Mouse (Mus musculus) cerebellum, postnatal 4 days (tissue): ENCODE results near the gene Prkab1.

Source experiments
- DNase-seq, 2 experiments: peaks; one replicate each; pipeline ENCODE4 v3.0.0; 2022; ENCODE audit warnings: low spot score in 2 of 2, mixed read lengths in 1 of 2

Prkab1 gene

GRCm38 (mm10) chr5:116024327-116024739 is at the start of gene Prkab1:
Gene Prkab1, minus strand, starts transcription at chr5:116024508.
- peak; percentile 74 to 90 for DNase-seq

DNA sequence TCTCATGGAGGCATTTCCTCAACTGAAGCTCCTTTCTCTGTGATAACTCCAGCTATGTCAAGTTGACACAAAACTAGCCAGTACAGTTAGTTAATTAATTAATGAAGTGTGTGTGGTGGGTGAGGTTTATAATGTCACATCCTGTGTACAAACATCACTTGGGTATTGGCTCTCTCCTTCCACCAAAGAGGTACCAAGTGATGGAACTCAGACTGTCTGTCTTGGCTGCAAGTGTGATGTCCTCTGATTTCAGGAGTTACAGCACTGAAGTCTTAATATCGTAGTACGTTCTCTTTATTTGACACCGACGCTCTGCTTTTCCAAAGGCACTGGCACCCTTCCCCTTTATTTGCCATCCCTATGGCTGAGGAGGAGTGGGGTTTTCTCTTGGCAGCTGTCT is 45.3 kb upstream of the Prkab1 start:
- no peak for DNase-seq

- no peak for DNase-seq
Measured at GRCm38 (mm10) chr5:116052826-116053225, 28.5 kb upstream of the Prkab1 start.

- no peak for DNase-seq
Measured at GRCm38 (mm10) chr5:116052171-116052570, 27.9 kb upstream of the Prkab1 start.

DNA sequence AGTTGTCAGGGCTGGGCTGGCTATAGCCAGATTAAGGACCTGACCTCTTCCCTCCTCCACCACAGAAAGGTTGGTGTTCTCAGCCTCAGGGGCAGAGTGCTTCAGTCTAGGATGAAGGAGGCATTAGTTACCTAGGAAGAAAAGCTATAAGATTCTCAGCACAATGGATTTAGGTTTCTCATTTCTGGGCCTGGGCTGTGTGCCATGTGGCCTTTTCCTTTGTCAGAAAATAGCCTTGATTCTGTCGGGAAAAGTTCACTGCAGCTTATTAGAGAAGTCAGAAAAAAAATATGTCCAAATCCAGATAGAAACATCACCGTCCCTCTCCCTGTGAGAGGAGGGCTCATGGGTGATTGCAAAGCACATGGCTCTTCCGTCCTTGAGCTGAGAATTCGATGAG is 25.5 kb upstream of the Prkab1 start:
- no peak for DNase-seq

GRCm38 (mm10) chr5:116048321-116048720 is 24.0 kb upstream of the Prkab1 start:
- DNase-seq: no peak

GRCm38 (mm10) chr5:116046246-116046645 is 21.9 kb upstream of the Prkab1 start:
- no peak for DNase-seq

GRCm38 (mm10) chr5:116045581-116045980 is 21.3 kb upstream of the Prkab1 start:
- no peak for DNase-seq

GRCm38 (mm10) chr5:116042241-116042640 is 17.9 kb upstream of the Prkab1 start:
- DNase-seq: no peak

DNA sequence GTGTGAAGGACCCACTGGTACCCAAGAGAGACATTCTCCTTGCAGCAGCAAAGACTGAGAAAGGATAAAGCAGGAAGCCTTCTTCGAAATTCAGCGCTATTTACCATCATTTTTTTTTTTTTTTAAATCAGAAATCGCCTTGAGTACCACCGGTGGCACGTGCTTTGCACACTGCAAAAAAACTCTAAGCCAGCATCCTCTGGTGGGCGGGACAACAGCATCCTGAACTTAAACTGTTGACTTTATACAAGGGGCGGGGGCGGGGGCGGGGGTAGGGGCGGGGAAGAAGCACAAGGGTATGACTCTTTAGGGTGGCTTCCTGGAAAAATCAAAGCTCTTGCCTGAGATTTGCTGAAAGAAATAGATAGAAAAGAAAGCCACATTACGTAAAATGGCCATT is 15.4 kb upstream of the Prkab1 start:
- no peak for DNase-seq

DNA sequence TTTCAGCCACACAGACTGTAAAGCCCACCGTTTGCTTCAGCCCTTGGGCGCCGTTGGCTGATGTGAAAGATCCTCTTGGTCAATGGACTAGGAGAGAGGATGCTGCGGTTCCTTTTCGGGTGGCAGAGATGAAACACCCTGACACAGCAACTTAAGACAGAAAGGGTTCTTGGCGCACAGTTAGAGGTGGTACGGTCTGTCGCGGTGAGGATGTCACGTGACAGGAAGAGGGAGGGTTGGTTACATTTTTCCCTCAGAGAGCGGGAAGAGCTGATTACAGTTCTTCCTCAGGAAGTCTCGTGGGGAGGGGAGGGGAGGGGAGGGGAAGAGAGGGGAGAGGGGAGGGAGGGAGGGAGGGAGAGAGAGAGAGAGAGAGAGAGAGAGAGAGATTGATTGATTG is 13.4 kb upstream of the Prkab1 start:
- no peak for DNase-seq

DNA sequence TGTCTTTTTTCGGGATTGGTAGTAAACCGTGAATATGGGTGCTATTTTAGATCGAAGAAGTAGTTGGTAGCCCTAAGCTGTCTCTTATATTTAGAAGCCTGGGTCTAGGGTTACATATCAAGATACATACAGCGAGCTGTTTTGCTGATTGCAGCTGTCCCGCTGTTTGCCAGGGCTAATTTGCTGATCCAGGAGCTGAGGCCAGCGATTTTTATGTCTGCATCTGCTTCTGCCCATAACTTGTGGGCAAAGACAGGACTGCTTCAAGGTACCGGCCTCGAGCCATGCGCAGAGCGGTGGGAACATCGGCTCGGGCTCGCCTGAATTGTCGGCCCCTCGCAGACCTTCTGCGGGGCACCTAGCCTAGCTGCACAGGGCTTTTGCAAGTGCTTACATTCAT is 12.2 kb upstream of the Prkab1 start:
- DNase-seq: no peak

DNA sequence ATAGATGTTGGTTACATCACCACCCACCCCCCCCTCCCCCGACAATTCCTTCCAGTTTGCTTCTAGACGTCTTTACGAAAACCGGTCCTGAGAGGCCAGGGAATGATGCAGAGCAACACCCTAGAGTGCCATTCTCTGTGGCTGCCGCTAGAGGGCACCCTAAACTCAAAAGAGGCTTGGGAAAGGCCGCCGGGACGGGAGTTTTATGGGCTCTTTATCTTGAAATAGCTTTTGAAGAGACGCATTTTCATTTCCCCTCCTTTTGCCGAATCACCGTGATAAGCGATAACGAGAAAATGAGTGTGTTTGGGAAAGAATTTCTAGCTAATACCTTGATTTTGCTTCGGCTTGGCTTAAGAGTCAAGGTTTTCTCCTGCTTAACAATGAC is 6.9 kb upstream of the Prkab1 start:
- peak; percentile 60 to 70 for DNase-seq

DNA sequence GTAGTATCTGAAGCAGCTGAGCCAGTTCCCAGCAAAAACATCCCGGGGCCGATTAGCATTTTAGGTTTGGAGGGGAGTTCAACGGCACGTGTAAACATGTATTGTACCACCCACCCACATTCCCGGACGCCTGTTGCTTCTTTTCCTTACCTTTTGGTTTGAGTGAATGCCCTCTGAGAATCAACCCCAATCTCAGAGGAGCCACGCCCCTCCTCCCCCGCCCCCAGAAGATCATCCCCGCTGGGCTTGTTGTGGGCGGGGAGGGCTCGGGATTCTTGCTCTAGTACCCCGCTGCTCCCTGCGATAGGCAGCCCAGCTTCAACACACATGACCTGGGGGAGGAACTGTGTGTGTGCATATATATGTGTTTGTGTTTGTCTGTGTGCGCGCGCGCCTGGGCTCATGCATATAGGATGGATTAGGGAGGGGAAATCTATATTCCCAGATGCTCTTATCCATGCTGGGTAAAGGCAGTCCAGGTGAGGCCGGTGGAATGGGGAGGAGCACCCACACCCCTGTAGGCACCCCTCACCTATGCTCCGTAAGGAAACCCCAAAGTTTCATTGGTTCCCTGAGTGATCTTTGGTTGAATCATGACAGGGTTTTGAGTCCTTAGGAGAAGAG is 6.4 kb upstream of the Prkab1 start:
- no peak for DNase-seq

DNA sequence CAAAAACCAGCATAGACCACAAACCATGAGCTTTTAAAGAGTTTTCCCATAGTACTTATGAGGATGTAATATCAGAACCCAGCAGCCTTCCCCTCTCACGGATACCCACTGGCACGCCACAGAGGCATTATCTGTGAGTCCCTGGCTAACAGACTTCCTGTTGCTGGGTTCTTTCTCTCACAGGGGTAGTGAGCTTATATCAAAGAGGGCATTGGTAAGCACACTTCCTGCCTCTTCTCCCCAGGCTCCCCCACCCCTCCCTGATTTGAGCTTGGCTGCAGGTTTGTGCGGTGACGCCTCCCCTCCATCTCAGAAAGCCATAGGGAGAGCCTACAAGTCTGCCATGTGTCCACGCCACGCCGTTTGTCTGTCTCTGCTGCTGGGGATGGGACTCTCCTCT is 4.8 kb upstream of the Prkab1 start:
- no peak for DNase-seq

- DNase-seq: no peak
Measured at GRCm38 (mm10) chr5:116026561-116026960, 2.3 kb upstream of the Prkab1 start.

DNA sequence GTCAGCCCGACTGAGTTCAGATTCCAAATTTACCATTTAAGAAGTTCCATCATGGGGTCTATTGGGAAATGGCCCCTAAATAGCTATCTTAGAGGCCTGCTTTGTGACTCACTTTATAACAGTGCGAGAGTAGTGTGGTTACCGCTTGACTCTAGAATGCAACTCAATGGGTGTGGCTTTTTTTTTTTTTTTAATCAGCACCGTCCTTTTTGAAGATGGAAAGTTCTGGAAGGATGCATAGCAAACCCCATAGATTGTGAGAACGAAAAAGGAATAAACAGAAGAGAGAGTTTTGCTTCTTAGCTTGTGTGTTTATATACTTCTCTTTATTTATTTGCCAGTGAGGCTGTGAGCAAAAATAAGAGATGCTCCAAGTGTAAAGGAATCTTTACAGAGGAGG is 1.8 kb upstream of the Prkab1 start:
- DNase-seq: no peak

GRCm38 (mm10) chr5:116023821-116024284 is 455 bp downstream of the Prkab1 start:
- DNase-seq: no peak

GRCm38 (mm10) chr5:116023251-116023661 is 1.1 kb downstream of the Prkab1 start:
- DNase-seq: no peak

GRCm38 (mm10) chr5:116022658-116023200 is 1.6 kb downstream of the Prkab1 start:
- DNase-seq: no peak

DNA sequence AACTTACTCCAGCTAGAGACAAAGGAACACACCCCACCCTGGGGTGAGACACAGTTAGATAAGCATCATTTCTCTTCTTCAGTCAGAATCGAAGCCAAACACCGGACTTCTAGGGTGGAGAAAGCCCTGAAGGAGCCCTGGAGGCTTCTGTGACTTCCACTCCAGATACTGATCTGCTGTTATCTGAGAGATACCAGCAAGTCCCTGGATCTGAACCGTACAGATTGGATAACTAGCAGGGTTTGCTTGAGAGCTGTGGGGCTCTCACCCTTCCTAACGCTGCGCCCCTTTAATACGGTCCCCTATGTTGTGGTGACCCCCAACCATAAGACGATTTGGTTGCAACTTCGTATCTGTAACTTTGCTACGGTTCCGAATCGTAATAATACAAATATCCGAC is 2.2 kb downstream of the Prkab1 start:
- no peak for DNase-seq

DNA sequence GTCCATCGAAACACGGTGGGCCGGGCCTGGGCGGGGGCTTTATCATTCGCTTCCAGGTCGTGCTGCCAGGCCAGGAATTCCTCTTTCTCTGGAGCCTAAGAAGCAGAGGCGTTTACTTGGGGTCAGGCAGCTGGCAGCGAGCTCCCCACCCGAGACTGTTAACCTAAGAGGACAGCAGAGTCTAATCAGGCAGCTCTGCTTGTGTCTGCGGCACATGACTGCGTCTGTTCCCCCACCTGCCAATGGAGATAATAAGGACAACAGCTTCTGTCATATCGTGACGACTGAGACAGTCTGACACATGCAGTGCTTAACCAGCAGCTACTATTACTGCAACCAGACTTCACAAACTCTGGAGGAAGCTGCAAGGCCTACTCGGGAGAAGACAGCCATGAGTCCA is 2.8 kb downstream of the Prkab1 start:
- no peak for DNase-seq

DNA sequence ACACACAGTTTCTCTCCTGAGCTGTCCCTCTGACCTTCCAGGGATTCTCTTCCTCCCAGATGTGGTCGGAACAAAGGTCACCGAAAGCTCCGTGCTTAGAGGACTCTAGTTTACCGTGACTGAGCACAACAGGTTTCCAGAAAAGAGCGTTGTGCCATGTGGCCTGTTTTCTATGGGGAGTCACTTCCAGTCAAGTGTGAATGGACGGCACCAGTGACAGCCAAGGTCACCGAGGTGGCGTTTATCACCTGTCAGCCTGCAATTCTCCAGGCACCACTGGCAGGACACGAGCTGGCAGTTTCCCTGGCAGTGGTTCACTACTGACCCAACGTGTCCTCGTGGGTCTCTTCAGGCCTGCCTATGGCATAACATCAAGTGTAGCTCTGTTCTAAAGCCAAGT is 4.9 kb downstream of the Prkab1 start:
- no peak for DNase-seq

GRCm38 (mm10) chr5:116018784-116019183 is 5.5 kb downstream of the Prkab1 start:
- no peak for DNase-seq
